Mouse (Mus musculus): Measurements from ENCODE around the gene Tyk2.
A peak's percentile ranks its signal among the peaks of the same experiment; 100 is the strongest.

The Tyk2 gene

GRCm38 (mm10) chr9:21107607-21108237 lies 23.3 kb downstream of the Tyk2 start:
- peak; percentile 61 for DNase-seq (ENCODE audit: low spot score)

GRCm38 (mm10) chr9:21105760-21106564 lies 25.1 kb downstream of the Tyk2 start:
- DNase-seq (ENCODE audit: low spot score) = no peak

- no peak for DNase-seq (ENCODE audit: low spot score)
These were observed 26.2 kb downstream of the Tyk2 start for GRCm38 (mm10) chr9:21104814-21105213.

GRCm38 (mm10) chr9:21102076-21102475 lies 29.0 kb downstream of the Tyk2 start:
- no peak for DNase-seq (ENCODE audit: low spot score)

- DNase-seq (ENCODE audit: low spot score) = no peak
These were observed 30.4 kb downstream of the Tyk2 start for GRCm38 (mm10) chr9:21100447-21101161.

DNA sequence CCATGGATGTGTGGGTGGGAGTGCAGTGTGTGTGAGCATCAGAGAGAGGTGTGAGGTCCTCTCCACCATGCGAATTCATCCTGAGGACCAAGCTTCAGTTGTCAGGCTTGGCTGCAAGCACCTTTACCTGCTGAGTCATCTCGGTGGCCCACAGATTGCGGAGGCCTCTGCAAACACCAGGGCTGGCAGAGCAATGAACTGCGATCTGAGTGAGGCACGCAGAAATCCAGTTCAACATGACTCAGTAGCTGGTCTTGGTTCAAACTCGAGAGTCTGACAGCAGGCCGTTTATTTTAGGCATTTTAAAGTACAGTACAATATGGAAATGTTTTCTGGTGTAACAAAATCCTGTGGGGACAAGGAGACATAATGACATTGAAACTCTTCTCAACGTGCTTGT lies 33.2 kb downstream of the Tyk2 start:
- no peak for DNase-seq (ENCODE audit: low spot score)

GRCm38 (mm10) chr9:21095958-21096357 lies 35.1 kb downstream of the Tyk2 start:
- DNase-seq (ENCODE audit: low spot score) = no peak

GRCm38 (mm10) chr9:21093423-21093822 lies 37.6 kb downstream of the Tyk2 start:
- no peak for DNase-seq (ENCODE audit: low spot score)

GRCm38 (mm10) chr9:21091707-21092320 lies 39.2 kb downstream of the Tyk2 start, which contains the start of the genes Gm38431 and Raver1:
Gene Gm38431, minus strand, starts transcription at chr9:21091997.
Gene Raver1, minus strand, starts transcription at chr9:21092008.
- peak; percentile 98 for DNase-seq (ENCODE audit: low spot score)

DNA sequence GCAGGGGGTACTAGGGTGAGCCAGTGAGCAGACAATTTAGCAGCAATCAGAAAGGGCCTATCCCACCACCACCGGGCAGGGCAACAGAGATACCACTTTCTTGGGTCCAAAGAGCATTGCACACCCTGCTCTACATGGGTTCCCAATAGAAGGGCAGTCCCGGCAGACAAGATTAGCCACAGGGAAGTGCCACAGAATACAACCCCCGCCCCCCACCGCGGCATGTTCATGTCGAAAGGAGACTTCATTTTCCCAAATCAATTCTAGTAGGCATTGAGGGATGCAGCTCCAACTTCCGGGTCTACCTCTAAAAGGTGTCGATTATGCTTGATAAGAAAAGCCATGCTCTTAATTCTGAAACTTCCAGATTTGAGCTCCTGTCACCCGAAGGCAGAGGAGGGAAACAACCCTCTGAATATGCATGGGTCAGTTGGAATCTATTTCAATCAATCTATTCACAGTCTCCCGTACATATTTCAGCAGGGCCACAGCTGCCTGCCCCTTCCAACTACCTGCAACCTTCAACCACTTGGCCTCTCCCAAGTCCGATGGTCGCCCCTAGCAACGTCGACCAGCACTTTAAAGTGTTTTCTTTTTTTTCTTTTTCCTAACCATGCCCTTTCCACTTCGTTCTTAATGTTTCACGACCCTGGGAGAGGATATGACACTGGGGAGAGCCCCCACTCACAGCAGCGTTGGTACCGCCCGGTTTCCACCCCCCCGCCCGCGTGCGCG lies 39.9 kb downstream of the Tyk2 start:
- no peak for DNase-seq (ENCODE audit: low spot score)

- DNase-seq (ENCODE audit: low spot score) = no peak
These were observed 40.5 kb downstream of the Tyk2 start for GRCm38 (mm10) chr9:21090537-21090936.

GRCm38 (mm10) chr9:21083324-21083723 lies 47.7 kb downstream of the Tyk2 start:
- DNase-seq (ENCODE audit: low spot score) = no peak

- DNase-seq (ENCODE audit: low spot score) = no peak
These were observed 49.9 kb downstream of the Tyk2 start for GRCm38 (mm10) chr9:21081127-21081526.

DNA sequence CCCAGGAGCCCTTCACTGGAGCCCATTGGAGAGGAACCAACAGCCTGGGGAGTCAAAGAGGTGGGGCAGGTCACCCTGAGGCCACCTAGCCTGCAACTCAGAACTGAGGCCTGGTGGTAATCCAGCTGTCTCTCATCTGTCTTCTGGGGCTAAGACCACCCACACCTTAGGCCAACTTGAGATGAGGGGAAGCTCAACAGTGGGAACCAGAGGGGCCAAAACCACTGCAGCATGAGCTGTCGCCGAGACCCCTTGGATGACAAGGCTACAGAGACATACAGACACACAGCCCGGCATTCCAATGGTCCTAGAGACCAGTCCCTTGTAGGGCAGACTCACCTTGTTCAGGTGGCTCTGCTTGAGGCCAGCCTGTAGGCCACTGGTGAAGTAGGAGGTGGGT lies 55.4 kb downstream of the Tyk2 start:
- no peak for DNase-seq (ENCODE audit: low spot score)

GRCm38 (mm10) chr9:21074173-21074572 lies 56.9 kb downstream of the Tyk2 start:
- DNase-seq (ENCODE audit: low spot score) = no peak

GRCm38 (mm10) chr9:21073044-21073840 lies 57.8 kb downstream of the Tyk2 start, which contains the start of the genes Gm49373 and Fdx1l:
Gene Gm49373, minus strand, starts transcription at chr9:21073096.
Gene Fdx1l, minus strand, starts transcription at chr9:21073614.
- peak; percentile 91 for DNase-seq (ENCODE audit: low spot score)

DNA sequence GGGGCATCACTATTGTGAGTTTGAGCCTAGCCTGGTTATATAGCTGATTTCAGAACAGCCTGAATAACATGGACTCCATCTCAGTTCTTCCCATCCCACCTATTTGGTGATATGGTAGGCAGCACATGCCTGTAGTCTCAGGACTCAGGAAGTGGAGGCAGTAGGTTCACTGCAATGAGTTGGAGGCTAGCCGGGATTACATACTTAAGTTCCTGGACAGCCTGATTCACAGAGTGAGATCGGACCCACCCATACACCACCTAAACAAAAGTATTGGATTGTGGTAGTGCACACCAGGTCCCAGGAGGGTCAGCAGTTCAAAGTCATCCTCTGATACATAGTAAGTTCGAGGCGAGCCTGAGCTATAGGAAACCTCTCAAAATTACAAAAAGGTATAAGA lies 58.4 kb downstream of the Tyk2 start:
- no peak for DNase-seq (ENCODE audit: low spot score)

- DNase-seq (ENCODE audit: low spot score) = no peak
These were observed 63.9 kb downstream of the Tyk2 start, which contains the start of gene Zglp1 for GRCm38 (mm10) chr9:21067006-21067684. Gene Zglp1, minus strand, starts transcription at chr9:21067093.

GRCm38 (mm10) chr9:21062928-21063327 lies 68.1 kb downstream of the Tyk2 start:
- no peak for DNase-seq (ENCODE audit: low spot score)

Measured in testis, postnatal 10 days (tissue).